Mouse (Mus musculus) T-helper 1 cell (primary cell): ENCODE data around the gene Gm11007.

Experiments used
- in situ Hi-C: fragments of 300-600 bp; cut with MboI, MseI; formaldehyde crosslinking; loops from one replicate; pipeline ENCODE4 v1.15.1; 2025; ENCODE audit warnings: high pct_unique_total_duplicates

The Gm11007 gene

DNA sequence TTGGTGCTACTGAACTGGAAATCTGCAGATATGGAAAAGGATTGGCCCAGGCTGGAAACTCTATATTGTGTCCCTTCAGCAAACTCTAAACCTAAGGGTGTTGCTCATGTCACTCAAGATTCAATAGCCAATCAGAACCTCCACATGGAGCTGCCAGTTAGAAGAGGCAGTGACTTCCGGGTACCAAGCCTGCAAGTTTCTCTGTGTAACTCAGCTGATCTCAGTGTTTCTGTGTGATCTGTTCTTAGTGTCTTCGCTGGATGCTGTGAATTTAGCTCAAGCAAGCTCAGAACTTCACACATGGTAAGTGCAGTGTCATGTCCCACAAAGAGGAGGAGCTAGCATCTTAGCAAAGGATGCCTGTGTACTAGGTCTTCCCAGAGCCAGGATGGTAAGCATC, at the start of gene Gm11007:
Gene Gm11007, plus strand, starts transcription at position 301 of the 400 bp plus-strand sequence.
- in situ Hi-C loops = loop anchor here (10.0 kb wide), 1 partner anchor 1061 kb away; the partner anchor contains the start of gene Gm14305
